Mouse (Mus musculus): ENCODE measurements around the gene Smg9. TPM values are rescaled to one million over a fixed set of nuclear protein-coding genes. Genes with fewer than 3 reads are reported as not detected.
"Not testable (repeated sequence)": the region's sequence is repeated elsewhere in the genome, so short reads cannot be mapped to it uniquely, and the experiment has no call there.

Gene Smg9
- polyA plus RNA-seq, 1 experiment from 2014 or later = 30.6 TPM

DNA sequence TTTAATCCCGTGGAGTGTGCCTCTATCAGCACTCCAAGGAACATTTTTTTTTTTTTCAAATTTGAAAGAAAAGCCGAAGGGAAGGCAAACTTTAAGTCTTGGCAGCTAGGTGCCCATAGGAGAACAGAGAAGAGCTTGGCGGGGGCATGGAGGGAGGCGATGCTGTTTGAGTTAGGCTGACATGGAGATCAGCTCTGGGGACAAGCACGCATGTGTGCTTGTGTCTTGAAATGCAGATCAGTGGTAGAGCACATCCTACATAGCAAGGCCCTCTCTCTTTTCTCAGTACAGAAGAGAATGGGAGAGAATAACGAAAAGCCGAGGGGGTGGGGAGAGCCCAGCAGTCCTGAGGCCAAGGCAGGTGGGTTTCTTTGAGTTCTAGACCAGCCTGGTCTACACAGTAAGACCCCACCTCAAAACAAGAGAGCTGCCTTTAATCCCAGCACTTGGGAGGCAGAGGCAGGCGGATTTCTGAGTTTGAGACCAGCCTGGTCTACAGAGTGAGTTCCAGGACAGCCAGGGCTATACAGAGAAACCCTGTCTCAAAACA, 980 bp upstream of the Smg9 start:
- Histone ChIP-seq H3K4me2 (replicated peaks) (no peak overlapping the region), H3K27ac (no peak overlapping the region), H3K27me3 (replicated peaks) (no peaks in the 10 kb centered on the region), H3K9me3 (peaks cover 4% of the 10 kb centered on the region; the same call in 1 of the 2 replicates), H3K9ac (no peak overlapping the region), H3K4me1 (no peaks in the 10 kb centered on the region; the same call in 1 of the 2 replicates), H3K4me3 (no peak overlapping the region), H3K36me3 (peaks cover 14% of the 10 kb centered on the region)
- ATAC-seq (ENCODE audit: low FRiP score, low read depth) = no peak
- 93% methylated on average over 8 of the region's 8 CpGs for WGBS

DNA sequence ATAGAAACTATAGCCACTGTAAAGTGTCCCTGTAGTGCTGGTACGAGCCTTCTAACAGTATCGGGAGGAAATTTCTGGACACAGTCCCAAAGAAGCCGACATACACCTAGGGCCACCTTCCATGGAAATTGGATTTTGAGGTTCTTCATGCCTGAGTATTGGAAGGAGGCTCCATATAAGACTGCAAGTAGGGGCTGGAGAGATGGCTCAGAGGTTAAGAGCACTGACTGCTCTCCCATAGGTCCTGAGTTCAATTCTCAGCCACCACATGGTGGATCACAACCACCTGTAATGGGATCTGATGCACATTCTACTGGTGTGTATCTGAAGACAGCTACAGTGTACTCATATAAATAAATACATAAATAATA, 648 bp downstream of the Smg9 start:
- H3K4me3 ChIP-seq = peak overlapping the region; percentile 57
- peak overlapping the region; percentile 66 for H3K4me2 ChIP-seq (replicated peaks)
- H3K27me3 ChIP-seq (replicated peaks) = no peaks in the 10 kb centered on the region
- peak overlapping the region; percentile 61 for H3K9ac ChIP-seq
- H3K4me1 ChIP-seq = no peaks in the 10 kb centered on the region
- peaks cover 4% of the 10 kb centered on the region; the same call in 1 of the 2 replicates for H3K9me3 ChIP-seq
- H3K36me3 ChIP-seq = peaks cover 25% of the 10 kb centered on the region
- peak; percentile 42 for ATAC-seq (ENCODE audit: low FRiP score, low read depth)
- 22% methylated on average over 3 of the region's 3 CpGs for whole genome bisulfite sequencing
- no peak overlapping the region; the same call in 1 of the 2 replicates for H3K27ac ChIP-seq

DNA sequence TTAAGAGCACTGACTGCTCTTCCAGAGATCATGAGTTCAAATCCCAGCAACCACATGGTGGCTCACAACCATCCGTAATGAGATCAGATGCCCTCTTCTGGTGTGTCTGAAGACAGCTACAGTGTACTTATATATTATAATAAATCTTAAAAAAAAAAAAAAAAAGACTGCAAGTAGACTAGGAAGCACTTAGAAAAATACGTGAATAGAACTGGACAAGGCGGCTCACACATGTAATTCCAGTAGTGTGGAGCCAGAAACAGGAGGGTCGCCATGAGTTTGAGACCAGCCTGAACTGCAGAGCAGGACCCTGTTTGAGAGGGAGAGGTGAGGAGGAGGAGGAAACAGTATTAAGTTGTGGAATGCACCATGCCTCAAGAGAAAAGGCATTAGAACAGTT, 1.1 kb downstream of the Smg9 start:
- Histone ChIP-seq H3K4me2 (replicated peaks) (peak overlapping the region; percentile 66), H3K4me3 (peak overlapping the region; percentile 57; the same call in 1 of the 2 replicates), H3K36me3 (peaks cover 30% of the 10 kb centered on the region)
- not testable (repeated sequence) for H3K27me3 ChIP-seq (replicated peaks); H3K27ac ChIP-seq; H3K9ac ChIP-seq; H3K9me3 ChIP-seq; H3K4me1 ChIP-seq; ATAC-seq (ENCODE audit: low FRiP score, low read depth)
- WGBS = 91% methylated on average over 4 of the region's 4 CpGs

DNA sequence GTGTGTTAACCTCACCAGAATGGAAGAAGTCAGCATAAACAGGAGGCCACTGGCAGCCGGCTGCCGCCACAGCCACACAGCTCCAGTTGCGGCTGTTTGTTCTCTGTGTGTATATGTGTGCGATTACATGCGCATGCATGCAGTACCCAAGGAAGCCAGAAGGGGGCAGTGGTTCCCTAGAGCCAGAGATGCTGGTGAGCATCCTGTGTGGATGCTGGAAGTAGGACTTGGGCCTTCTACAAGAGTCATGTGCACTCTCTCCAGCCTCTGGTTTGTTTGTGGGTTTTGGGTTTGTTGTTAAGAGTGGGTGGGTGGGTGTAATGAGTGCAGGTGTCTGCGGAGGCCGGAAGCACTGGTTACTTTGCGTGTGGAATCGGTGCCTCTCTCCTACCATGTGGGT, 3.4 kb downstream of the Smg9 start:
- H3K27me3 ChIP-seq (replicated peaks) = no peaks in the 10 kb centered on the region
- no peak for ATAC-seq (ENCODE audit: low FRiP score, low read depth)
- peaks cover 44% of the 10 kb centered on the region for H3K36me3 ChIP-seq
- H3K4me3 ChIP-seq = no peak overlapping the region
- 98% methylated on average over 9 of the region's 9 CpGs for WGBS
- H3K9ac ChIP-seq = no peak overlapping the region
- peaks cover 4% of the 10 kb centered on the region; the same call in 1 of the 2 replicates for H3K9me3 ChIP-seq
- no peak overlapping the region for H3K4me2 ChIP-seq (replicated peaks)
- 0 out of 2 replicates have a peak, but pooled peaks cover 4% of the 10 kb centered on the region for H3K4me1 ChIP-seq
- no peak overlapping the region for H3K27ac ChIP-seq

DNA sequence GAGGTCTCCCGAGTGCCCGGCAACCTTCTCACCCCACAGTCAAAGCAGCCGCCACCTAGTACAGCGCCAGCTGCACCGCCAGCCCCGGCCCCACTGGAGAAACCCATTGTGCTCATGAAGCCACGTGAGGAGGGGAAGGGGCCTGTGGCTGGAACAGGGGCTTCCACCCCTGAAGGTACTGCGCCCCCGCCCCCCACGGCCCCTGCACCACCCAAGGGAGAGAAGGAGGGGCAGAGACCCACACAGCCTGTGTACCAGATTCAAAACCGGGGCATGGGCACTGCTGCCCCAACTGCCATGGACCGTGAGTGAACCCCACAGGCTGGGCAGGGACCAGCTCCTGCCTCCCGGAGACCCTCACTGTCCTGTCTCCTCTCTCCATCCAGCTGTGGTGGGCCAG, 6.2 kb downstream of the Smg9 start:
- Histone ChIP-seq H3K36me3 (peaks cover 54% of the 10 kb centered on the region), H3K4me2 (replicated peaks) (no peak overlapping the region), H3K4me3 (no peak overlapping the region), H3K9me3 (peaks cover 4% of the 10 kb centered on the region; the same call in 1 of the 2 replicates), H3K9ac (no peak overlapping the region), H3K27ac (no peak overlapping the region), H3K27me3 (replicated peaks) (no peaks in the 10 kb centered on the region), H3K4me1 (0 out of 2 replicates have a peak, but pooled peaks cover 4% of the 10 kb centered on the region)
- 95% methylated on average over 13 of the region's 13 CpGs for WGBS
- ATAC-seq (ENCODE audit: low FRiP score, low read depth) = no peak

DNA sequence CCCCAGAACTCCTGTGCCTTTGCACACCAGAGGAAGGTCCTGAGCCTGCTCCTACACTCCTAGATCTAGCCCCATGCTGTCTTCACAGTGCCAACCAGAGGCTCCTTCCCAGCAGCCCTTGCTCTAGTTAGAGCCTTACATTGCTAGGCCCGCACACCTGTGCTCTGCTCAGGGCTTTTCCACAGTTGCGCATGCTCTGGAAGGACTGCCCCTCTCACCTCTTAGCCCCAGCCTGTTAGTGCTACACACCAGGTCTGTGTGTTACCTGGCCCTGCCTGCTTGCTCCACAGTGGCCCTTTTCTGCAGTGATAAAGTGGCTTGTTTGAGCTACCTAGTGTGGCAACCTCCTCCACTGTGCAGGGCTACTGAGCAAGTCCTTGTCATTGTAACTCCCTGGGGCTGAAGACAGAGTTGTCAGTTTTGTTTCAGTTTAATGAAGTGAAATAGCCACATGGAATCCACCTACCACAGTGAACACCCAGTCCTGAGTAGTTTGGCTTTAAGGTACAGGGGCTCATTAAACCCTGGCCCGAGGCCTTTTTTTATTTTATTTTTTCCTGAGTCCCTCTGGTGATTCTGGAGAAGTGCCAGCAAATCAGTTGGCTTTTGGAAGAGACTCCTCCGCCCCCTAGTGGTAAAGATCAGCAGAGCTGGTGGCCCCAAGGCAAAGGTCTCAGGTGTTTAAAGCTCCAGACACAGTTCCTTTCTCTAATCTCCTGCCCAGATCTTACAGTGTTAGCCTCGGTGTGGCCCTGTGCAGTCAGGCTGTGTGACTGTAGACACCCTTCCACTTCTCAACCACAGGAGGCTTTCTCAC, 7.3 kb downstream of the Smg9 start:
- Histone ChIP-seq H3K4me3 (no peak overlapping the region), H3K9me3 (peaks cover 4% of the 10 kb centered on the region; the same call in 1 of the 2 replicates), H3K4me1 (0 out of 2 replicates have a peak, but pooled peaks cover 4% of the 10 kb centered on the region), H3K36me3 (peaks cover 54% of the 10 kb centered on the region), H3K9ac (no peak overlapping the region), H3K27ac (no peak overlapping the region), H3K4me2 (replicated peaks) (no peak overlapping the region), H3K27me3 (replicated peaks) (no peaks in the 10 kb centered on the region)
- ATAC-seq (ENCODE audit: low FRiP score, low read depth) = peak; percentile 32; the same call in 1 of the 2 replicates
- 48% methylated on average over 5 of the region's 5 CpGs for WGBS

DNA sequence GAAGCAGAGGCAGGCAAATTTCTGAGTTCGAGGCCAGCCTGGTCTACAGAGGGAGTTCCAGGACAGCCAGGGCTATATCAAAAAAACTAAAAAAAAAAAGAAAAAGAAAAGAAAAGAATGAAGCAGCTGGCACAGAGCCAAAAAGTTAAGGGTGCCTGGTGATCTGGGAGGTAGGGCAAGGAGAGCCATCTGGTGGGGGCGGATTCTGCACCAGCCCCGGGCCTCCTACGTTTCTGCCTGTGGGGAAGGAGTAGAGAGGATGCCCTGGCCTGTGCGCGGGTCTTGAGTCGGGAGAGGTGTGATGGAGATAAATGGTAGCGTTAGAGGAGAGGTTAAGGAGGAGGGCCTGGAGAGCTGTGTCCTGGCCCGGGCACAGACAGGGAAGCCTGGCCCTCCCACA, 8.8 kb downstream of the Smg9 start:
- Histone ChIP-seq H3K4me1 (0 out of 2 replicates have a peak, but pooled peaks cover 4% of the 10 kb centered on the region), H3K27ac (no peak overlapping the region), H3K4me2 (replicated peaks) (no peak overlapping the region), H3K9ac (no peak overlapping the region), H3K36me3 (peaks cover 47% of the 10 kb centered on the region), H3K9me3 (no peaks in the 10 kb centered on the region), H3K4me3 (no peak overlapping the region), H3K27me3 (replicated peaks) (no peaks in the 10 kb centered on the region)
- ATAC-seq (ENCODE audit: low FRiP score, low read depth) = no peak
- WGBS = 90% methylated on average over 9 of the region's 9 CpGs

DNA sequence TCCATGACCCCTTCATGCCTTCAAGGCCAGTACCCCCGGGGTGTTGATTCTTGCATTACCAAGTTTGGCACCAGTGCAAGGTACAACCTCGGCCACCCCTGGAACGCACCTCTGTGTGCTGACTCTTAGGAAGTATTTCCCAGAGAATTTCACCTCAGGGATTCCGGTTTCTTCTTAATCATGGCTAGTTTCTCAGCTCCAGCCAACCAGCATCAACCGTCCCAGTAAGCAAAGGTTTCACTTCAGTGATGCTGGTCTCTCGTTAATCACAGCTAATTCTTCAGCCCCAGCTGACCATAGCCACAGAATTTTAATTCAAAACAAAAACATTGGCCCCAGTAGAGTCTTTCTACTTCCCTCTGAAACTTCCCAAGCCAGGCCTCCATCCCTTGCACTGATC, 10.7 kb downstream of the Smg9 start:
- Histone ChIP-seq H3K4me1 (0 out of 2 replicates have a peak, but pooled peaks cover 4% of the 10 kb centered on the region), H3K4me3 (no peak overlapping the region), H3K27me3 (replicated peaks) (no peaks in the 10 kb centered on the region), H3K4me2 (replicated peaks) (no peak overlapping the region), H3K9ac (no peak overlapping the region), H3K27ac (no peak overlapping the region), H3K9me3 (no peaks in the 10 kb centered on the region), H3K36me3 (peaks cover 33% of the 10 kb centered on the region)
- no peak for ATAC-seq (ENCODE audit: low FRiP score, low read depth)
- WGBS = 94% methylated on average over 6 of the region's 6 CpGs

DNA sequence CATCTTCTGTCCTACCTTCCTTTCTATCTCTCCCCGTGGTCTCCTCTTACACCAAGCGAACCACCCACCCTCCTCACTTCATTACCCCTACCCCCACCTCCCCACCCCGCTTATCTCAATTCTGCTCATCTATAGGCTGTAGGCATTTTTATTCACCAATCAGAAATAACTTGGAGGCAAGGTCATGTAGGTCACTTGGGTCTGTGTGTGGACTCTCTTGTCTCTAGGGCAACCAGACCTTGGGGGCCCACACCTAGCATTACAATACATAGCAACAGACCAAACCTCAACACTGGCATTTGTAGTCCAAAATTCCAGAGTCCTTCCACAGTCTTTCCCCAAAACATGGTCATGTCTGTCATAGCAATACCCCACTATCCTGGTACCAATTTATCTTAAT, 11.4 kb downstream of the Smg9 start:
- H3K4me3 ChIP-seq = no peak overlapping the region
- H3K27ac ChIP-seq = no peak overlapping the region
- 0 out of 2 replicates have a peak, but pooled peaks cover 4% of the 10 kb centered on the region for H3K4me1 ChIP-seq
- no peaks in the 10 kb centered on the region for H3K9me3 ChIP-seq
- H3K36me3 ChIP-seq = peaks cover 32% of the 10 kb centered on the region
- H3K27me3 ChIP-seq (replicated peaks) = no peaks in the 10 kb centered on the region
- H3K9ac ChIP-seq = no peak overlapping the region
- ATAC-seq (ENCODE audit: low FRiP score, low read depth) = no peak
- no peak overlapping the region for H3K4me2 ChIP-seq (replicated peaks)
- WGBS = 87% methylated on average over 3 of the region's 3 CpGs

DNA sequence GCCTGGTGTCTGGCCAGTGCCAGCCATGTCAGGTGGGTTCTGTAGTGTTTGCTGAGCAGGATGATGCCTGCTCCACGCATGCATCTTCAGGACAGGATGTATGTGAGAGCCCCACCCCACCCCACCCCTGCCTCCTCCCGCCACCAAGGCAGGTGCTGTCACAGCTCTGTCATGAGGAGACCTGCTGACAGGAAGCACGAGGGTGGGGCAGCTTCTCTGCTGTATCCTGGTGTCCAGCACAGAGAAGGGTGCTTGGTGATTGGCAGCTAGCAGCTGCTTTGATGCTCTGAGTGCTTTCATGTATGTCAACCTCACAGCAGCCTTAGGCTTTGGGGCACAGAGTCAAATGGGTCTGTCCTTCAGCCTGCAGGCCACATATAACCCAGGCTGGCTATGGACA, 14.2 kb downstream of the Smg9 start:
- ATAC-seq (ENCODE audit: low FRiP score, low read depth) = no peak

DNA sequence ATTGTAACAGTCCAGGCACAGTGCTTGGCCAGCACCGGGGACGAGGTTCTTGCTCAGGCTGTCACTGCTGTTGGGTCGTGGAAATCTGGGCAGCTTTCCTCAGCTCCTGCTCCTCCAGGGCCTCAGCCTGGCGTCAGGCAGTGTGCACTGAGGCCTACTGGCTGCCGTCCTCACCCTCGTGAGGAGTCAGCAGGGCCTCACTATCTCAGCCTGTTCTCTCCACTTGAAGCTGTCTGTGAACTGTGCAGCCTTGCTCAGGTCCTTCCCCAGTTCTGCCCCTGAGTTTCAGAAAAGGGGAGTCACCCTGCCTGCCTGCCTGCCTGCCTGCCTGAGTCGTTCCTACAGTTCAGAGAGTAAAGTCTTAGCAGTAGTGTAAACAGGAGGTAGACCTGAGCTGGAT, 15.8 kb downstream of the Smg9 start:
- Histone ChIP-seq H3K27me3 (replicated peaks) (no peaks in the 10 kb centered on the region), H3K36me3 (peaks cover 21% of the 10 kb centered on the region), H3K4me2 (replicated peaks) (no peak overlapping the region), H3K4me3 (no peak overlapping the region), H3K9me3 (no peaks in the 10 kb centered on the region), H3K9ac (no peak overlapping the region), H3K4me1 (peaks cover 16% of the 10 kb centered on the region), H3K27ac (no peak overlapping the region)
- 84% methylated on average over 7 of the region's 7 CpGs for WGBS
- ATAC-seq (ENCODE audit: low FRiP score, low read depth) = no peak

More for the DNA sequence above, 14.2 kb downstream of the Smg9 start:
- no peak overlapping the region for H3K4me2 ChIP-seq (replicated peaks)
- 89% methylated on average over 3 of the region's 3 CpGs for WGBS
- no peak overlapping the region for H3K9ac ChIP-seq
- peaks cover 25% of the 10 kb centered on the region for H3K36me3 ChIP-seq
- no peaks in the 10 kb centered on the region for H3K27me3 ChIP-seq (replicated peaks)
- H3K4me3 ChIP-seq = no peak overlapping the region
- no peak overlapping the region for H3K27ac ChIP-seq
- H3K9me3 ChIP-seq = no peaks in the 10 kb centered on the region
- H3K4me1 ChIP-seq = peaks cover 4% of the 10 kb centered on the region; the same call in 1 of the 2 replicates

DNA sequence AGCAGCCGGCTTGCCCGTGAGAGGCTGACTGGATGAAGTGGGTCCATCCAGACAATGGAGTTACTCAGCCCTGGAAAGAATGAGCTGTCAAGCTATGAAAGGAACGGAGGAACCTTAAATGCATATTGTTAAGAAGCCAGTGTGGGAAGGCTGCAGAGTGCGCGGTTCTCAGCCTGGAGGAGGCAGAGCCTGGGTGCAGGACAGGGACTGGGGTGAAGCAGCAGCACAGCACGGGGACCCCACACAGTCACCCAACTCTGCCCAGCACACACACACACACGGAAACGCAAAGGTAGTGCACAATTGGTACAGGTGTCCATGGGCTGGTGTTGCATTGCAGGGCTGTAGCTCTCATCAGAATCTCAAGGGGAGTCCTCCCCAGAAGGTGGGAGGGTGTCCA, 20.2 kb downstream of the Smg9 start:
- Histone ChIP-seq H3K4me3 (no peak overlapping the region), H3K36me3 (peaks cover 43% of the 10 kb centered on the region), H3K9me3 (no peaks in the 10 kb centered on the region), H3K9ac (no peak overlapping the region), H3K27me3 (replicated peaks) (no peaks in the 10 kb centered on the region), H3K27ac (no peak overlapping the region), H3K4me1 (peaks cover 16% of the 10 kb centered on the region), H3K4me2 (replicated peaks) (no peak overlapping the region)
- WGBS = 36% methylated on average over 8 of the region's 8 CpGs
- ATAC-seq (ENCODE audit: low FRiP score, low read depth) = no peak

Data from neural tube, embryonic 12.5 days (tissue).